Mouse (Mus musculus): Measurements from ENCODE around the gene Msi2.

Msi2 gene

GRCm38 (mm10) chr11:88515736-88516583, 202.4 kb downstream of the Msi2 start:
- no peak for DNase-seq (ENCODE audit: low spot score in 2 of 2)

- no peak for DNase-seq (ENCODE audit: low spot score in 2 of 2)
These were observed 203.0 kb downstream of the Msi2 start for GRCm38 (mm10) chr11:88515267-88515666.

GRCm38 (mm10) chr11:88514151-88514926, 204.0 kb downstream of the Msi2 start:
- no peak for DNase-seq (ENCODE audit: low spot score in 2 of 2)

GRCm38 (mm10) chr11:88512580-88512979, 205.7 kb downstream of the Msi2 start:
- peak in 1 of 2 experiments; percentile 36 for DNase-seq (ENCODE audit: low spot score in 2 of 2)

GRCm38 (mm10) chr11:88510282-88510850, 207.9 kb downstream of the Msi2 start:
- DNase-seq (ENCODE audit: low spot score in 2 of 2): no peak

- DNase-seq (ENCODE audit: low spot score in 2 of 2): no peak
These were observed 208.8 kb downstream of the Msi2 start for GRCm38 (mm10) chr11:88509464-88509863.

GRCm38 (mm10) chr11:88508133-88508532, 210.2 kb downstream of the Msi2 start:
- DNase-seq (ENCODE audit: low spot score in 2 of 2): no peak

- no peak for DNase-seq (ENCODE audit: low spot score in 2 of 2)
These were observed 211.5 kb downstream of the Msi2 start for GRCm38 (mm10) chr11:88506544-88507419.

GRCm38 (mm10) chr11:88506109-88506508, 212.2 kb downstream of the Msi2 start:
- no peak for DNase-seq (ENCODE audit: low spot score in 2 of 2)

GRCm38 (mm10) chr11:88502566-88502965, 215.7 kb downstream of the Msi2 start:
- DNase-seq (ENCODE audit: low spot score in 2 of 2): no peak

- no peak for DNase-seq (ENCODE audit: low spot score in 2 of 2)
These were observed 219.8 kb downstream of the Msi2 start for GRCm38 (mm10) chr11:88498491-88498890.

- DNase-seq (ENCODE audit: low spot score in 2 of 2): no peak
These were observed 221.9 kb downstream of the Msi2 start for GRCm38 (mm10) chr11:88496460-88496859.

- no peak for DNase-seq (ENCODE audit: low spot score in 2 of 2)
These were observed 222.6 kb downstream of the Msi2 start for GRCm38 (mm10) chr11:88495759-88496158.

GRCm38 (mm10) chr11:88495018-88495417, 223.3 kb downstream of the Msi2 start:
- DNase-seq (ENCODE audit: low spot score in 2 of 2): no peak

- DNase-seq (ENCODE audit: low spot score in 2 of 2): no peak
These were observed 224.3 kb downstream of the Msi2 start for GRCm38 (mm10) chr11:88493795-88494559.

- DNase-seq (ENCODE audit: low spot score in 2 of 2): no peak
These were observed 225.7 kb downstream of the Msi2 start for GRCm38 (mm10) chr11:88492585-88492984.

- no peak for DNase-seq (ENCODE audit: low spot score in 2 of 2)
These were observed 228.3 kb downstream of the Msi2 start for GRCm38 (mm10) chr11:88489985-88490384.

- no peak for DNase-seq (ENCODE audit: low spot score in 2 of 2)
These were observed 229.2 kb downstream of the Msi2 start for GRCm38 (mm10) chr11:88488941-88489724.

GRCm38 (mm10) chr11:88488175-88488940, 230.0 kb downstream of the Msi2 start:
- DNase-seq (ENCODE audit: low spot score in 2 of 2): no peak

Measured in spleen, postnatal 4 days (tissue).